Mouse (Mus musculus): Measurements from ENCODE around the gene Mbd3.
A peak's percentile ranks its signal among the peaks of the same experiment; 100 is the strongest.

Mbd3 gene

GRCm38 (mm10) chr10:80395025-80395627 lies 4.2 kb downstream of the Mbd3 start:
- no peak for DNase-seq

- peak; percentile 54 for DNase-seq
These were observed 6.7 kb downstream of the Mbd3 start for GRCm38 (mm10) chr10:80392687-80393086.

DNA sequence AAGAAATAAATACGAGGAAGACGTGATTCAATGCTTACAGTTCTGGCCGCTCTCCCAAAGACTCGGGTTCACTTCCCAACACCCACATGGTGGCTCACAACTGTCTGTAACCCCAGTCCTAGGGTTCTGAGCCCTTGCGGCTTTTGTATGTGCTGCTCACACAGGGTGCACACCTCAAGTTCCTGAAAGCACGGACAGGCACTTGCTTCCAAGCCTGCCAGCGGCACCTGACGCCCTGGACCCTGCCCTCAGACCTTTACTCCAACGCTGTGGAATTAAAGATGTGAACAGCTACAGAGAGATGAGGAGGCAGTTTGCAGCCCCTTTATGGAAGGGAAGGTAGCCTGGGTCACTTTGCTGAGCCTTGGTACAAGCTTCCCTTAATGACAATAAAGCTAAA lies 8.7 kb downstream of the Mbd3 start:
- DNase-seq = peak; percentile 51

DNA sequence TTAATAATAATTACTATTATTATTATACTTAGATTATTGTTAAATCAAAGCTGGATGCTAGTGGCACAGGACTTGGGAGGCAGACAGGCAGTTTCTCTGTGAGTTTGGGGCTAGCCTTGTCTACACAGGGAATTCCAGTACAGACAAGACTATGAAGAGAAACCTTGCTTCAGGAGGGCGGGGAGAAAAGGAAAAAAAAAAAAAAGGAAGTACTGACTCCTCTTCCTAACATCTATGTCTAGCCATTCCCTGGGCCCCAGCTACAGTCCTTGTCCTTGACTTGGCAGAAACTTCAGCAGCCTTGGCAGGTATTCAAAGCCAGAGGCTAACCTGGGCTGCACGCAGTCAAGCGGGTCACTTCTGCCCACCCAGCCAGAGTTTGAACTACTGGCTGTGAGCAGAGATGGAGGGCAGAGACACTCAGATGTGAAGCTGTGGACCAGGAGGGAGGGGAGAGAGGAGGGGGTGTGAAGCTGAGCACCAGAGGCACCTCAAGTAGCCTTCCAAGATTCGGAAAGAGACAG lies 10.1 kb downstream of the Mbd3 start:
- DNase-seq = no peak

- no peak for DNase-seq
These were observed 10.6 kb downstream of the Mbd3 start for GRCm38 (mm10) chr10:80388731-80389130.

DNA sequence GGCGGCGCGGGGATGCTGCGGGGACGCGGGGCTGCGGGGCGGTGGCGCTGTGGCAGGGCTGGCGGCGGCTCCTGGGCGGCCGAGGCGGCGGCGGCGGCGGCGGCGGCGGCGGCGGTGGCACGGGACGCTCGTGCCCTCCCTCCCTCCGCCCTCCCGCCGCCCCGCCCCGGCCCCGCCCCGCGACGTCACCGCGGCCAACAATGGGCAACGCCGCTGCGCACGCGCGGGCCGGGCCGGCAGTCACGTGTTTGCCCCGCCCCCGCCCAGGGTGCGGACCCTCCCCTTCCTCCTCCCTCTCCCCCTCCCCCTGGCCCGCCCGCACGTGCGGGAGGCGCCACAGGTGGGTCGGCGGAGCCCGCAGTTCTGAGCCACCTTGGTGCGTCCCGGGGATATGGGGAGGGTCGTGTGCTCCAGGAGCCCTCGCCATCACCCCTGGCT lies 11.8 kb downstream of the Mbd3 start, which contains the start of gene Mex3d:
TSS of gene Mex3d (minus strand) at position 138 of the 438 bp plus-strand sequence.
- DNase-seq = peak; percentile 87

GRCm38 (mm10) chr10:80386735-80387471 lies 12.4 kb downstream of the Mbd3 start:
- DNase-seq = no peak

- DNase-seq = no peak
These were observed 13.3 kb downstream of the Mbd3 start for GRCm38 (mm10) chr10:80385811-80386734.

GRCm38 (mm10) chr10:80385310-80385709 lies 14.0 kb downstream of the Mbd3 start:
- no peak for DNase-seq

DNA sequence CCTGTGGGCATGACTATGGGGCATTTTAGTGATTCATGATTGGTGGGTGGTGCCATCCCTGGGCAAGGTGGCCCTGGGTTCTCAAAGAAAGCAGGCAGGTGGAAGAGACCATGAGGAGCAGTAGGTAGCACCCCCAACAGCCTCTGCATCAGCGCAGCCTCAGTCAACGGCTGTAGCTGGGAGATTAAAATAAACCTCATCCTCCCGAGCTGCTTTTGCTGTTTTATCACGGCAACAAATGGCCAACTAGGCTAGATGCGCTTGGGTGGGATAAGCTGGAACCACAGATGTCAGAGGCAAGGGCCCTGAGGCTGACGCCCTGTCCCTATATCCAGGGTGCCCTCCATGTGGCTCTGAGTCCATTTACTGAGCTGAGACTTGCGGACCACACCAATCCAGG lies 14.6 kb downstream of the Mbd3 start:
- no peak for DNase-seq

GRCm38 (mm10) chr10:80384115-80384639 lies 15.2 kb downstream of the Mbd3 start:
- no peak for DNase-seq

- DNase-seq = no peak
These were observed 15.9 kb downstream of the Mbd3 start for GRCm38 (mm10) chr10:80383431-80383830.

DNA sequence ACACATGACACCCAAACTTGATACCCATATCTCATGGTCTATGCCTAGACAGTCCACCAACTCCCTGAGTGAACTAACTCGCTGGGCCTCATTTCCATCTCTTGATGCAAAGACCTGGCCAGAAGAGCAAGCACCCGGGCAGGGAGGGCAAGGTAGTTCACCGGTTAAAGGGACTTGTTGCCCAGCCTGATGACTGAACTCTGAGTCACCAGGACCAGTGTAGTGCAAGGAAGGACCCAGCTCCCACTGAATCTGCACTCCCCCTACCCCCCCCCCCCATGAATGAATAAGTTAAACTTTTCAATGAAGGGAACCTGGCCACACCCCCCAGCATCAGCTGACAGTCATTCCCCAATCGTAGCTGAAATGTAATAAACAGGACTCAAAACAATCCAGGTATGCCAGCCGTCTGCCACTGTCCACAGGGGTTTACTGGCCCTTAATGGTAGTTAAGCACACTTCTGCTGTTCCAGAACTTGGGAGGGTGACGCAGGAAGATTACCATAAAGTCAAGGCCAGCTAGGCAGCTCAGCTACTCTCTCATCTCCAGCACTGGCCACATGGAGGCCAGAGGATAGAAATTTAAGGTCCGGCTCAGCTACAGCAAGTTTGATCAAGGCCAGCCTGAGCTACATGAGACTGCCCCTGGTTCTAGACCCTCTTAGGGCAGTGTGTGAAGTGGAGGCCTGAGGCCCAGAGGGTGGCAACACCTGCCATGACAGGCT lies 16.5 kb downstream of the Mbd3 start:
- DNase-seq = no peak

- no peak for DNase-seq
These were observed 21.6 kb downstream of the Mbd3 start for GRCm38 (mm10) chr10:80377716-80378115.

GRCm38 (mm10) chr10:80376160-80376559 lies 23.2 kb downstream of the Mbd3 start:
- peak; percentile 91 for DNase-seq

DNA sequence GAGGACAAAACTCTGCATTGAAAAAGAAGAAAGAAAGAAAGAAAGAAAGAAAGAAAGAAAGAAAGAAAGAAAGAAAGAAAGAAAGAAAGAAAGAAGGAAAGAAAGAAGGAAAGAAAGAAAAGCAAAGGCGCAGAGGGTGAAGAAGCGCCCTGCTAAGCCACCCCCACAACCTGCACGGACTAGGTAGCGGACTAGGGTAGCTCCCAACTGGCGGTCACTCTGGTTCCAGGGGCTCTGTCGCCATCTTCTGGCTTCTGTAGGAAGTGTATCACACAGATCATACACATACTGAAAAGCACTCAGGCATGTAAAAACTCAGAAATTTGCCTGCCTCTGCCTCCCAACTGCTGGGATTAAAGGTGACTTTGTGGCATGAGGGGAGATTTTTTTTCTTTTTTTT lies 25.3 kb downstream of the Mbd3 start:
- DNase-seq = peak; percentile 85

- DNase-seq = no peak
These were observed 26.6 kb downstream of the Mbd3 start for GRCm38 (mm10) chr10:80372706-80373105.

DNA sequence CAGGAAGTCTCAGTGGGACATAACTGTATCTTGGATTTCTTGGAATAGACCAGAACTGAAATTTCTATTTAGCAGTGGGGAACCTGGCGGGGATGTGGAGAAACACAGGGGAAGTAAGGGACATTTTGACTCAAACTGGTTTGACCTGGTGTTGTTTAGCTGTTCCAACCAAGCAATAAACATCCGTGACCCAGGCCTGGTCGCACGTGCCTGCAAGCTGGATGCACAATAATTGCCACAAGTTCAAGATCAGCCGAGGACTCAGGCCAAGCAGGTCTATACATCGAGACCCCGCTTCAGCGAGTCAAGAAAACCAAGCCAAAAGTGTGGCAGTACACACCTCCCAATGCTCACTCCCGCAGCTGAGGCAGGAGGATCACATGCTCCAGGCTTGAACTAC lies 27.4 kb downstream of the Mbd3 start:
- no peak for DNase-seq

GRCm38 (mm10) chr10:80371411-80371966 lies 27.9 kb downstream of the Mbd3 start:
- DNase-seq = peak; percentile 54

DNA sequence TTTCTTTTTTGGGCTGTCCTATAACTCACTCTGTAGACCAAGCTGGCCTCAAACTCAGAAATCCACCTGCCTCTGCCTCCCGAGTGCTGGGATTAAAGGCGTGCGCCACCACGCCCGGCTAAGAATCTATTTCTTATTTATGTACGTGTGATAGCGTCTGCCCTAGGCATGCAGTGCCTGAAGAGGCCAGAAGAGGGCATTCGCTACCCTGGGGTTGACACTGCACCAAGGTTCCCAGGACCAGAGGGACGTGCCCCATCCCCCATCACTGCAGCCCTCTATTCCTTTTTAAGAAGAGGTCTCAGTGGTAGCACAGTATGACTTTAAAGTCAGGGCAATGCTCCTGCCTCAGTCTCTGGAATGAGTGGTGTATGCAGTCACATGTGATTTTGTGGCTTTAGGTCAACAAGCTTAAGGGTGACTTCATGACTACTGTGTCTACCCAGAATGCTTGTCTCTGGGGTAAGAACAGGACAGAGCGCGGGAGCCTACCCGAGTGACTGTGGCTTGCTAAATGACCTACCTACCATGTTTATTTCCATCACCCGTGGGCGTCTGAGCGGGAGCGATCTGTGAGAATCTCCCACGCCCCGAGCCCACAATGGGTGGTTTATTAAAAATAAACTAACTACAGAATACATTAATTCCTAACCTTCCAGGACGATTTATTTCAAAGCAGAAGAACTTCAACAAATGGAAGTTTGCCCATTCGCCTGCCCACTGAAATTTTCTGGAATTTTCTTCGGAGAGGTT lies 29.2 kb downstream of the Mbd3 start:
- no peak for DNase-seq

GRCm38 (mm10) chr10:80368392-80368791 lies 31.0 kb downstream of the Mbd3 start:
- DNase-seq = no peak
